In genomic region chr7:102248691-102249404, GRCm38 (mm10) we compare ENCODE assay signal across 8 mouse cellular contexts. TPM values are rescaled to one million over a fixed set of nuclear protein-coding genes. Genes with fewer than 3 reads are reported as not detected.
DNase-seq lines count a peak whose midpoint lies in the region; ATAC-seq lines count a peak whose summit lies in the region.

No protein-coding gene starts in this region.

- H3K4me3 ChIP-seq in kidney, embryonic 14.5 days (ENCODE audit: low read length) = peak overlapping the region; percentile 85
- peak overlapping the region; percentile 80 for H3K4me3 ChIP-seq in embryonic facial prominence, embryonic 13.5 days
- peak overlapping the region; percentile 77 for H3K4me3 ChIP-seq in intestine, embryonic 14.5 days (ENCODE audit: low read depth, low read length)
- peak overlapping the region; percentile 67 for H3K4me3 ChIP-seq in midbrain, embryonic 14.5 days (replicated peaks; ENCODE audit: low read depth, low read length)

- 16% methylated on average over 16 of the region's 16 CpGs for WGBS in kidney, embryonic 14.5 days
- WGBS in embryonic facial prominence, embryonic 13.5 days = 24% methylated on average over 16 of the region's 16 CpGs
- WGBS in intestine, embryonic 14.5 days = 17% methylated on average over 16 of the region's 16 CpGs
- 29% methylated on average over 16 of the region's 16 CpGs for WGBS in midbrain, embryonic 14.5 days

- H3K4me2 ChIP-seq in kidney, embryonic 14.5 days (replicated peaks; ENCODE audit: low read depth, low read length) = peak overlapping the region; percentile 85
- H3K4me2 ChIP-seq in embryonic facial prominence, embryonic 13.5 days = peak overlapping the region; percentile 77
- peak overlapping the region; percentile 89 for H3K4me2 ChIP-seq in intestine, embryonic 14.5 days (ENCODE audit: low read length)
- peak overlapping the region; percentile 96 for H3K4me2 ChIP-seq in midbrain, embryonic 14.5 days (ENCODE audit: low read length)

- no peaks in the 10 kb centered on the region for H3K36me3 ChIP-seq in kidney, embryonic 14.5 days (ENCODE audit: control insufficient read depth, insufficient read depth, low read length)
- H3K36me3 ChIP-seq in embryonic facial prominence, embryonic 13.5 days = peaks cover 2% of the 10 kb centered on the region; the same call in 1 of the 2 replicates
- H3K36me3 ChIP-seq in intestine, embryonic 14.5 days (ENCODE audit: control insufficient read depth, insufficient read depth, low read length) = no peaks in the 10 kb centered on the region
- H3K36me3 ChIP-seq in midbrain, embryonic 14.5 days (ENCODE audit: control insufficient read depth, insufficient read depth, low read length) = no peaks in the 10 kb centered on the region

- no peak for ATAC-seq in kidney, embryonic 14.5 days (ENCODE audit: low FRiP score, low TSS enrichment)
- no peak for ATAC-seq in embryonic facial prominence, embryonic 13.5 days (ENCODE audit: insufficient number of reproducible peaks, insufficient read depth, low FRiP score, low TSS enrichment, low read depth)
- ATAC-seq in intestine, embryonic 14.5 days (replicated peaks; ENCODE audit: low FRiP score, low TSS enrichment, low read depth) = no peak
- no peak for ATAC-seq in midbrain, embryonic 14.5 days (ENCODE audit: low FRiP score, low TSS enrichment)

- no peak for DNase-seq in kidney, postnatal 10 days
- no peak for DNase-seq in intestine, embryonic 14.5 days (ENCODE audit: low spot score)
- no peak for DNase-seq in midbrain, embryonic 14.5 days
- peak; percentile 61 for DNase-seq in thymus, postnatal 36 days
- DNase-seq in left cerebral cortex, adult 9 months (ENCODE audit: low spot score in 2 of 2) = no peak
- no peak for DNase-seq in layer of hippocampus, postnatal 36 days

- H3K27me3 ChIP-seq in kidney, embryonic 14.5 days (ENCODE audit: control insufficient read depth, insufficient read depth, low read length) = no peaks in the 10 kb centered on the region
- H3K27me3 ChIP-seq in embryonic facial prominence, embryonic 13.5 days = no peaks in the 10 kb centered on the region
- no peaks in the 10 kb centered on the region for H3K27me3 ChIP-seq in intestine, embryonic 14.5 days (replicated peaks; ENCODE audit: control insufficient read depth, insufficient read depth, low read length)
- H3K27me3 ChIP-seq in midbrain, embryonic 14.5 days (ENCODE audit: control insufficient read depth, insufficient read depth, low read length) = no peaks in the 10 kb centered on the region

- H3K9ac ChIP-seq in kidney, embryonic 14.5 days (ENCODE audit: low read depth, low read length) = peak overlapping the region; percentile 88
- peak overlapping the region; percentile 92 for H3K9ac ChIP-seq in embryonic facial prominence, embryonic 13.5 days
- peak overlapping the region; percentile 85 for H3K9ac ChIP-seq in intestine, embryonic 14.5 days (ENCODE audit: low read length)
- no peak overlapping the region for H3K9ac ChIP-seq in midbrain, embryonic 14.5 days (replicated peaks; ENCODE audit: low read length)

- H3K27ac ChIP-seq in kidney, embryonic 14.5 days (ENCODE audit: low read depth, low read length) = 0 out of 2 replicates have a peak overlapping the region, but pooled peaks have one; percentile 5
- peak overlapping the region; percentile 99 for H3K27ac ChIP-seq in embryonic facial prominence, embryonic 13.5 days
- 0 out of 2 replicates have a peak overlapping the region, but pooled peaks have one; percentile 97 for H3K27ac ChIP-seq in intestine, embryonic 14.5 days (ENCODE audit: low read depth)
- no peak overlapping the region for H3K27ac ChIP-seq in midbrain, embryonic 14.5 days (replicated peaks; ENCODE audit: low read depth, low read length)

- peaks cover 37% of the 10 kb centered on the region for H3K4me1 ChIP-seq in kidney, embryonic 14.5 days (ENCODE audit: control insufficient read depth, insufficient read depth, low read length)
- peaks cover 46% of the 10 kb centered on the region for H3K4me1 ChIP-seq in embryonic facial prominence, embryonic 13.5 days
- peaks cover 49% of the 10 kb centered on the region for H3K4me1 ChIP-seq in intestine, embryonic 14.5 days (replicated peaks; ENCODE audit: control insufficient read depth, insufficient read depth, low read length)
- H3K4me1 ChIP-seq in midbrain, embryonic 14.5 days (ENCODE audit: control insufficient read depth, insufficient read depth, low read length) = 0 out of 2 replicates have a peak, but pooled peaks cover 5% of the 10 kb centered on the region

- H3K9me3 ChIP-seq in kidney, embryonic 14.5 days (ENCODE audit: control insufficient read depth, low read length) = no peaks in the 10 kb centered on the region
- no peaks in the 10 kb centered on the region for H3K9me3 ChIP-seq in embryonic facial prominence, embryonic 13.5 days
- no peaks in the 10 kb centered on the region for H3K9me3 ChIP-seq in intestine, embryonic 14.5 days (ENCODE audit: control insufficient read depth, low read length)
- H3K9me3 ChIP-seq in midbrain, embryonic 14.5 days (ENCODE audit: control insufficient read depth, low read length) = no peaks in the 10 kb centered on the region

RNA-seq across cellular contexts. Expression of gene Rhog, which starts 7.0 kb away (rescaled TPM):
- 47.6 and 62.6 TPM in 2 replicates for polyA plus RNA-seq in kidney, embryonic 14.5 days (2014; fragmentation: Nextera tagmentation; extraction: Ambion mirVana)
- polyA plus RNA-seq in embryonic facial prominence, embryonic 13.5 days (2015; fragmentation: Nextera tagmentation; extraction: Ambion mirVana) = 59.5 and 60.7 TPM in 2 replicates
- 63.7 and 65.0 TPM in 2 replicates for polyA plus RNA-seq in intestine, embryonic 14.5 days (2014; fragmentation: Nextera tagmentation; extraction: Ambion mirVana)
- polyA plus RNA-seq in midbrain, embryonic 14.5 days (2014; fragmentation: Nextera tagmentation; extraction: Ambion mirVana) = 9.7 and 15.7 TPM in 2 replicates
- total RNA-seq in layer of hippocampus, postnatal 36 days (2021) = 10 to 100 TPM; 23.9 to 29.4 TPM

RNA-seq across cellular contexts. Expression of gene Stim1, which starts 18.8 kb away (rescaled TPM):
- 8.1 and 11.6 TPM in 2 replicates for polyA plus RNA-seq in kidney, embryonic 14.5 days (2014; fragmentation: Nextera tagmentation; extraction: Ambion mirVana)
- 27.7 and 30.1 TPM in 2 replicates for polyA plus RNA-seq in embryonic facial prominence, embryonic 13.5 days (2015; fragmentation: Nextera tagmentation; extraction: Ambion mirVana)
- 22.4 and 23.6 TPM in 2 replicates for polyA plus RNA-seq in intestine, embryonic 14.5 days (2014; fragmentation: Nextera tagmentation; extraction: Ambion mirVana)
- 9.5 and 11.3 TPM in 2 replicates for polyA plus RNA-seq in midbrain, embryonic 14.5 days (2014; fragmentation: Nextera tagmentation; extraction: Ambion mirVana)
- 10 to 100 TPM; 66.1 to 67.8 TPM for total RNA-seq in layer of hippocampus, postnatal 36 days (2021)

RNA-seq across cellular contexts. Expression of gene Pgap2, which starts 38.8 kb away (rescaled TPM):
- polyA plus RNA-seq in kidney, embryonic 14.5 days (2014; fragmentation: Nextera tagmentation; extraction: Ambion mirVana) = 80.9 and 85.3 TPM in 2 replicates
- polyA plus RNA-seq in embryonic facial prominence, embryonic 13.5 days (2015; fragmentation: Nextera tagmentation; extraction: Ambion mirVana) = 93.5 and 98.9 TPM in 2 replicates
- polyA plus RNA-seq in intestine, embryonic 14.5 days (2014; fragmentation: Nextera tagmentation; extraction: Ambion mirVana) = 88.9 and 92.6 TPM in 2 replicates
- polyA plus RNA-seq in midbrain, embryonic 14.5 days (2014; fragmentation: Nextera tagmentation; extraction: Ambion mirVana) = 47.9 and 55.8 TPM in 2 replicates
- total RNA-seq in layer of hippocampus, postnatal 36 days (2021) = 10 to 100 TPM; 27.1 to 29.1 TPM

RNA-seq across cellular contexts. Expression of gene Nup98, which starts 38.9 kb away (rescaled TPM):
- 37.5 and 55.4 TPM in 2 replicates for polyA plus RNA-seq in kidney, embryonic 14.5 days (2014; fragmentation: Nextera tagmentation; extraction: Ambion mirVana)
- 37.1 and 38.7 TPM in 2 replicates for polyA plus RNA-seq in embryonic facial prominence, embryonic 13.5 days (2015; fragmentation: Nextera tagmentation; extraction: Ambion mirVana)
- polyA plus RNA-seq in intestine, embryonic 14.5 days (2014; fragmentation: Nextera tagmentation; extraction: Ambion mirVana) = 46.6 and 52.1 TPM in 2 replicates
- 22.2 and 28.5 TPM in 2 replicates for polyA plus RNA-seq in midbrain, embryonic 14.5 days (2014; fragmentation: Nextera tagmentation; extraction: Ambion mirVana)
- 10 to 100 TPM; 38.8 to 44.9 TPM for total RNA-seq in layer of hippocampus, postnatal 36 days (2021)

Comparison
In these comparisons a context has a peak if more than half of its experiments do, and no peak if none do; other contexts are left out.
1. DNase-seq: peak in thymus, postnatal 36 days (2 of 2); none in kidney, postnatal 10 days (single experiment), intestine, embryonic 14.5 days (single experiment), midbrain, embryonic 14.5 days (single experiment), left cerebral cortex, adult 9 months (0 of 2) and layer of hippocampus, postnatal 36 days (0 of 2).
2. Peak in every context shown above with its lines, with median percentiles within 50 percentile points of each other: H3K4me2 ChIP-seq and H3K4me3 ChIP-seq.